In the genomic region with DNA sequence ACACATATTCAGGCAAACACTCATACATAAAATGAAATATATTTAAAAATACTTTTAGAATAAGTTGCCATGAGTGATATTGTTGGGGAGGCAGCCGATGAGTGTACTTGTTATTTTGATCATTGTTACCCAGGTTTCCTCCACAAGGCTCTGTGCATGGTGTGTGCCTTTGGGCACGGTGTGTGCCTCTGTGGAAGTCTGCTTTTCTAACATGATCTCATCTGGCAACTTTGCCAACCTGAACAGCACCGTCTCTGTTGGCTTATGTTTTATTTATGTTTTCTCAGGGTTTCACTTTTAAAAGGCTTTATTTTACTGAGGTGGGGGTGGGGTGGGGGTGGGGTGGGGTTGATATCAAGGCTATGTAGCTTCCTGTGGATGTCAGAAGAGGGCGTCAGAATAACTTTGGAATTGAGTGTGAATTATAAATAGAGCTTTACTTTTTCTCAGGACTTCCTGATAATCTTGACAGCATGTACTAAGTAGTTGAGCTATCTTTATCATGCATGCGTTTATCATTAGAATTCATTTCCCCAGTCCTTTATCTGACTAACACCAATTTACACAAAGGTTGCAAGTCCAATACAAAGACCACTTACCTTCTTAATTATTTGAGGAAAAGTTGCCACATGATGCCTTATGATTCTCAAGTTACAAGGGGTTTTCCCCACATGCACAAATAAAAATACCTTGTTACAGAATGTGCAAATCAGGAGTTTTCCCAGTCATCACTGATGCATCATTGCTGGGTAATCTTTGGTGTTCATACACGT, we compare ENCODE assay signal across 18 mouse cellular contexts.
A peak's percentile ranks its signal among the peaks of the same experiment; 100 is the strongest.
DNase-seq lines count a peak whose midpoint lies in the region; ATAC-seq and TF ChIP-seq lines count a peak whose summit lies in the region.
"Had no signal": no experiment of that assay in that cellular context is flagged by ENCODE, and none has a peak within 500 bp of the region (broad histone marks: within the 10 kb centered on the region; RNA-seq: fewer than 3 reads in every experiment).

No protein-coding gene starts in this region.

- no peak overlapping the region for H3K27ac ChIP-seq in forebrain, embryonic 14.5 days (ENCODE audit: low read depth, low read length)
- no peak overlapping the region for H3K27ac ChIP-seq in forebrain, embryonic 11.5 days (ENCODE audit: low read depth, low read length)
- peak overlapping the region; percentile 71 for H3K27ac ChIP-seq in layer of hippocampus, adult 2 months
- peak overlapping the region; percentile 59 for H3K27ac ChIP-seq in liver, embryonic 14.5 days
- H3K27ac ChIP-seq: forebrain, embryonic 12.5 days; macrophage; midbrain, embryonic 15.5 days had no signal

- 40% methylated on average over 6 of the region's 6 CpGs for WGBS in forebrain, embryonic 14.5 days
- 77% methylated on average over 6 of the region's 6 CpGs for WGBS in forebrain, embryonic 11.5 days
- 23% methylated on average over 6 of the region's 6 CpGs for WGBS in liver, embryonic 14.5 days (ENCODE audit: insufficient replicate concordance)

- no peak overlapping the region for H3K4me2 ChIP-seq in forebrain, embryonic 14.5 days (ENCODE audit: low read length)
- H3K4me2 ChIP-seq in forebrain, embryonic 11.5 days (ENCODE audit: low read depth, low read length, severe bottlenecking), result no peak overlapping the region
- peak overlapping the region; percentile 44 for H3K4me2 ChIP-seq in liver, embryonic 14.5 days (ENCODE audit: low read depth)
- H3K4me2 ChIP-seq: forebrain, embryonic 12.5 days; midbrain, embryonic 15.5 days had no signal

- TF ChIP-seq EP300 in liver, embryonic 14.5 days (IDR thresholded peaks at IDR 0.05; ENCODE audit: low read depth), result peak; percentile 64

- H3K9me3 ChIP-seq in forebrain, embryonic 14.5 days (replicated peaks; ENCODE audit: control insufficient read depth, low read length), result no peaks in the 10 kb centered on the region
- H3K9me3 ChIP-seq in forebrain, embryonic 11.5 days (ENCODE audit: control insufficient read depth, low read length), result no peaks in the 10 kb centered on the region
- no peaks in the 10 kb centered on the region for H3K9me3 ChIP-seq in liver, embryonic 14.5 days (ENCODE audit: control insufficient read depth, low read length)
- H3K9me3 ChIP-seq: forebrain, embryonic 12.5 days; midbrain, embryonic 15.5 days had no signal

- H3K4me3 ChIP-seq in forebrain, embryonic 14.5 days (ENCODE audit: low read depth, low read length), result no peak overlapping the region
- H3K4me3 ChIP-seq in forebrain, embryonic 11.5 days (ENCODE audit: low read depth, low read length), result no peak overlapping the region
- H3K4me3 ChIP-seq in layer of hippocampus, adult 2 months, result no peak overlapping the region
- H3K4me3 ChIP-seq in liver, embryonic 14.5 days (ENCODE audit: insufficient read depth in 1 of 2, low read depth in 2 of 2, low read length in 2 of 2), result no peak overlapping the region
- H3K4me3 ChIP-seq: forebrain, embryonic 12.5 days; midbrain, embryonic 15.5 days had no signal

- no peaks in the 10 kb centered on the region for H3K27me3 ChIP-seq in forebrain, embryonic 14.5 days (replicated peaks; ENCODE audit: control insufficient read depth, insufficient read depth, low read length)
- H3K27me3 ChIP-seq in forebrain, embryonic 11.5 days (ENCODE audit: control insufficient read depth, insufficient read depth, low read length), result no peaks in the 10 kb centered on the region
- no peaks in the 10 kb centered on the region for H3K27me3 ChIP-seq in liver, embryonic 14.5 days (ENCODE audit: control insufficient read depth, insufficient read depth, low read length)
- H3K27me3 ChIP-seq: forebrain, embryonic 12.5 days; midbrain, embryonic 15.5 days had no signal

- no peaks in the 10 kb centered on the region for H3K36me3 ChIP-seq in forebrain, embryonic 14.5 days (ENCODE audit: control insufficient read depth, insufficient read depth, low read length)
- no peaks in the 10 kb centered on the region for H3K36me3 ChIP-seq in forebrain, embryonic 11.5 days (ENCODE audit: control insufficient read depth, insufficient read depth, low read length)
- no peaks in the 10 kb centered on the region for H3K36me3 ChIP-seq in liver, embryonic 14.5 days (replicated peaks; ENCODE audit: control insufficient read depth, insufficient read depth, low read depth)
- H3K36me3 ChIP-seq: forebrain, embryonic 12.5 days; midbrain, embryonic 15.5 days had no signal

- peak; percentile 44 for DNase-seq in forebrain, embryonic 14.5 days (ENCODE audit: low spot score)
- no peak for DNase-seq in forebrain, embryonic 11.5 days (ENCODE audit: low spot score)
- DNase-seq in layer of hippocampus, adult 2 months (ENCODE audit: low spot score in 2 of 2), result peak in 1 of 2 experiments; percentile 32
- DNase-seq in layer of hippocampus, postnatal 14 days (ENCODE audit: low spot score in 2 of 2), result no peak
- peak; percentile 36 for DNase-seq in Muller cell, postnatal 12 days (ENCODE audit: inconsistent ontology term)
- DNase-seq in liver, embryonic 14.5 days (ENCODE audit: low read depth in 3 of 3, low spot score in 3 of 3), result peak in 1 of 3 experiments; percentile 36
- DNase-seq in ovary, postnatal 10 days (ENCODE audit: low spot score), result no peak
- no peak for DNase-seq in urinary bladder, adult 18-20 months (ENCODE audit: low spot score in 2 of 2)
- DNase-seq: adrenal gland, postnatal 36 days; cerebellum, adult 11 months; cerebellum, postnatal 14 days; kidney, postnatal 4 days; left cerebral cortex, postnatal 4 days; lung, adult 18-20 months; thymus, adult 18-20 months had no signal

- peaks cover 37% of the 10 kb centered on the region for H3K4me1 ChIP-seq in forebrain, embryonic 14.5 days (ENCODE audit: control insufficient read depth, insufficient read depth, low read length)
- H3K4me1 ChIP-seq in forebrain, embryonic 11.5 days (replicated peaks; ENCODE audit: control insufficient read depth, insufficient read depth, low read length), result peaks cover 18% of the 10 kb centered on the region
- H3K4me1 ChIP-seq in liver, embryonic 14.5 days (replicated peaks; ENCODE audit: control insufficient read depth in 2 of 2, insufficient read depth in 2 of 2, low read length in 1 of 2), result peaks cover 51 to 77% of the 10 kb centered on the region in 2 experiments

- H3K9ac ChIP-seq in forebrain, embryonic 14.5 days (ENCODE audit: low read length), result no peak overlapping the region
- no peak overlapping the region for H3K9ac ChIP-seq in forebrain, embryonic 11.5 days (ENCODE audit: low read length)
- H3K9ac ChIP-seq in liver, embryonic 14.5 days (replicated peaks), result no peak overlapping the region; the same call in 1 of the 2 replicates
- H3K9ac ChIP-seq: forebrain, embryonic 12.5 days; midbrain, embryonic 15.5 days had no signal

- TF ChIP-seq CTCF in layer of hippocampus, adult 2 months (conservative IDR thresholded peaks at IDR 0.05), result peak; percentile 23; the same call in 1 of the 2 replicates
- TF ChIP-seq CTCF in liver, embryonic 14.5 days (IDR thresholded peaks at IDR 0.05; ENCODE audit: low read depth), result no peak

- ATAC-seq in forebrain, embryonic 14.5 days, result no peak
- no peak for ATAC-seq in forebrain, embryonic 11.5 days (replicated peaks; ENCODE audit: low FRiP score)
- ATAC-seq in liver, embryonic 14.5 days (ENCODE audit: insufficient read depth), result peak; percentile 17; the same call in 1 of the 2 replicates
- ATAC-seq: midbrain, embryonic 15.5 days had no signal

Comparison
In these comparisons a context has a peak if more than half of its experiments do, and no peak if none do; other contexts are left out.
1. DNase-seq: peak in forebrain, embryonic 14.5 days (single experiment) and Muller cell, postnatal 12 days (single experiment); none in forebrain, embryonic 11.5 days (single experiment), layer of hippocampus, postnatal 14 days (0 of 2), ovary, postnatal 10 days (single experiment) and urinary bladder, adult 18-20 months (0 of 2).
2. H3K27ac ChIP-seq: peak in layer of hippocampus, adult 2 months (single experiment) and liver, embryonic 14.5 days (single experiment); none in forebrain, embryonic 14.5 days (single experiment) and forebrain, embryonic 11.5 days (single experiment).